Mouse (Mus musculus): ENCODE measurements around the gene Ints1.

The Ints1 gene

DNA sequence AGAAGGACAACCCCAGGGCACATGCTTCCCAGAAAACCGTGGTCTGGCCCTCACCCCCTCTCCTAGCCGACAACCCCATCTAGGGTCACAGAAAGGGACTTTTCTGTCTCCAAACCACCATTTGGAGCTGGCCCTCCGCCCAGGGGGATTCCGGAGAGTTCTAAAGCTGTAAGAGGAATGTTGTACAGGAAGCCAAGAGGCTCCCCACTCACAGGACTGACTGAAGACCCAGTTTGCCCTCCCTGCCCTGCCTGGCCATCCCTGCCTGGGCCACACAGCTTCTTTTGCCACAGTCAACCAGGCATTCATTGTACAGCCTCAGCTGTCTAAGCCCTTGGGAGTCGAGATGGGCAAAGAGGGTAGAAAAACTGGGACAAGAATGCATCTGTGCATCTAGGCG lies 56.9 kb downstream of the Ints1 start:
- no peak for DNase-seq (ENCODE audit: low read depth, low spot score)

DNA sequence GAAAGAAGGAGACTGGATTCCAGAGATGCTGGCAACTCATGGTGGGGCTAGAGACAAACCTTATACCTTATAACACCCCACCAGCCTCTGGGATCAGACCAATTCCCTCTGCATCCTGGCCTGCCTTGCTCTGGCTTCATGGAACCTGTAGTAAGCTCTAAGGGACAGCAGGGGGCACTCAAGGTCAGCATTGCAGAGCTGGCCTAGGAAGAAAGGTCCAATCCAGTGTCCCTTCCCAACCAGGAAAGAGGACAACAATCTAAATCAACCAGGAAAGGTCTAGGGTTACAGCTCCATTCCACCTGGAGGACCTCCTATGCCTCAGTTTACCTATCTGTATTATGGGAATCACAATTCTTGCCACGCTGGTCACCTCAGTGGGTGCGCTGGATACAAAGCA lies 57.8 kb downstream of the Ints1 start:
- DNase-seq (ENCODE audit: low read depth, low spot score): peak; percentile 46

DNA sequence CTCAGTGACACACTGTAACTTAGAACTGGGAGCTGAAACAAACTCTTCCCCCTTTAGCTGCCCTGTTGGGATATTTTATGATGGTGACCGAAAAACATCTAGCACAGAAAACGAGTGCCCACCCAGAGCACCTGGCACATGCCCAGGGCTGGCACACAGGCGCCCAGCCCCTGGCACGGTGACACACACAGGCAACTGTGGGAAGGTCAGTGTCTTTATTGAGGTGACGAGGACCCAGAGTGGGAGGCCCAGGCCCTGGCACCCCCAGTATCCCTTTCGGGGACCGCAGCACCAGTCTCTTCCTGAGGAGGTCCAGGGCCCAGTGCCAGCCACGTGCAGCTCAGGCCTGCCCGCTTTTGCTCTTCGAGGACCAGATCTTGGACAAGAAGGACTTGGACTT lies 69.0 kb downstream of the Ints1 start:
- no peak for DNase-seq (ENCODE audit: low read depth, low spot score)

DNA sequence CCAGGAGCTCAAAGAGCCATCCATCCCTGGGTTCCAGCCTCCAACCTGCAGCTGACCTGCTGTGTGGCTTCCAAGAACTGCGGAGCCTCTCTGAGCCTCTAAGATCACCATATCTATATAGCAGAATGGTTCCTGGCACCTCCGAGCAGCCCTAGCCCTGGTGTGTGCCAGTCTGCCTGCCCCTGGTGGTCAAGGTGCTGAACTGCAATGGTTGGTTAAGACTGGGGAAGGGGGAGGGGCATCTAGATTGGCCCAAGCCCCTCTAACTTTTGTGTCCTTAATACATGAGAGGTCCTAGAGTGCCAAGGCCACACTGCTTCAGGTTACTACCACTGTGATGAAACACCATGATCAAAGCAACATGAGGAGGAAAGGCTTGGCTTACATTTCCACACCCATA lies 72.6 kb downstream of the Ints1 start:
- no peak for DNase-seq (ENCODE audit: low read depth, low spot score)

DNA sequence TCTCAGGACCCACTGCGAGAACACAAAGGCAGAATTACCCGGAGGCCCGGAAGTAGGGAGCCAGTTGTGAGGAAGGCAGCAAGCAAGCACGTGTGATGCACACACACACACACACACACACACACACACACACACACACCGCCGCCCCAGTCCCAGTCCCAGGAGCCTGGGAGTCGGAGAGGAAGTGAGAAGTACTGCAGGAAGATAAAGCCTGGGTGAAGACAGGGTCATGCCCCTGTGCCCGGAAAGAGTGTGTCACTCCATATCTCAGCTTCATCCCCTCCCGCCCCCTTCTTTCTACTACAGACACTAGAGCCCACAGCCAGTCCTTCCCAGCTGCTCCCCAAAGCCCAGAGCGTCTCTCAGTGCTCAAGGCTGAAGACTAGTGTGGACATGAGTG lies 73.2 kb downstream of the Ints1 start:
- no peak for DNase-seq (ENCODE audit: low read depth, low spot score)
